Mouse (Mus musculus): ENCODE data around the gene Cacng4. TPM values are rescaled to one million over a fixed set of nuclear protein-coding genes. Genes with fewer than 3 reads are reported as not detected.
A peak's percentile ranks its signal among the peaks of the same experiment; 100 is the strongest.

Cacng4 gene
- polyA plus RNA-seq, 1 experiment from 2014 or later: 0.54 TPM

DNA sequence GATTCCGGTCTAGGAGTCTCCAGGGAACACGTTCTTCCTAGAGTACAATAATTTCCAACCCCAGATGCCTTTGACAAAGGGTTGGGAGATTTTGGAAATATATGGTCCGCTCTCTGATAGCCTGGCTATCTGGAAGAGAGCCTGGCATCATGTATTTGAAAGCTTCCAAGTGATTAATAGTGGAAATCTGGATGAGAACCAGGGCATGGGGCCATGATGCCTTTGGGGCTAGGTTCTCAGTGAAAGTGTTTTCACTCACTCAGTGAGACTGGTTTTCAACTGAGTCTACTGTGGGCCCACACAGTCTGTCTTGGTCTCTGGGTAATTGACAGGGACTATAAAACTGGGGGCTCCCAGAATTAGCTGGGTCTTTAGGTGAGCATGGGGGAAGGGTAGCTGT is 7.6 kb upstream of the Cacng4 start:
- Histone ChIP-seq H3K27me3 (ENCODE audit: control insufficient read depth, insufficient read depth, low read length) (peaks cover 43% of the 10 kb centered on the region), H3K4me3 (ENCODE audit: control insufficient read depth in 1 of 2, insufficient read depth in 1 of 2, low read depth in 1 of 2, low read length in 2 of 2) (no peak overlapping the region), H3K27ac (replicated peaks in 1 of 2; ENCODE audit: control insufficient read depth in 1 of 2, insufficient read depth in 1 of 2, low read depth in 2 of 2, low read length in 2 of 2) (no peak overlapping the region), H3K9me3 (ENCODE audit: control insufficient read depth, low read length) (no peaks in the 10 kb centered on the region), H3K36me3 (ENCODE audit: control insufficient read depth, insufficient read depth, low read length) (no peaks in the 10 kb centered on the region), H3K9ac (ENCODE audit: low read length) (no peak overlapping the region), H3K4me2 (ENCODE audit: low read length) (no peak overlapping the region), H3K4me1 (ENCODE audit: control insufficient read depth in 2 of 2, insufficient read depth in 2 of 2, low read length in 2 of 2) (no peaks in the 10 kb centered on the region)
- 72% methylated on average over 3 of the region's 3 CpGs for WGBS
- ATAC-seq (ENCODE audit: insufficient number of reproducible peaks, insufficient read depth, low FRiP score, low read depth): no peak

DNA sequence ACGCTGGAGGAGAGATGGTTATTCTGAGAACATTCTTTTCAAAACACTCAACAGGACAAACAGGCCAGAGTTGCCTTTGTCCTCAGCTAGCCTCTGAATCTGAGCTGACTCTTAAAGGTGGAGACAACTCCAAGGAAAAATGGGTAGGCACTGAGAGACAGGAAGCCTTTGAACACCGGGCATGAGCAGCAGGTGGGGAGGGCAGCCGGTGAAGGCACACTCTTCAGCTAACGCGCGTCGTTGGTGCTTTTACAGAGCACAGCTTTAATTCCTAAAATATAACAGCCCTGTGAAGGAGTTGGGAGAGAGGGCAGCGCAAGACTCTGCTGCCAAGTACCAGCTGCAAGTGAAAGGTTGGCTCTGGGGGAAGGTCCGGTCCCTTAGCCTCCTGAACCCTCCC is 5.0 kb upstream of the Cacng4 start:
- H3K4me3 ChIP-seq (ENCODE audit: control insufficient read depth in 1 of 2, insufficient read depth in 1 of 2, low read depth in 1 of 2, low read length in 2 of 2): no peak overlapping the region
- no peak for ATAC-seq (ENCODE audit: insufficient number of reproducible peaks, insufficient read depth, low FRiP score, low read depth)
- no peak overlapping the region for H3K9ac ChIP-seq (ENCODE audit: low read length)
- H3K36me3 ChIP-seq (ENCODE audit: control insufficient read depth, insufficient read depth, low read length): no peaks in the 10 kb centered on the region
- 28% methylated on average over 9 of the region's 9 CpGs for WGBS
- H3K9me3 ChIP-seq (ENCODE audit: control insufficient read depth, low read length): no peaks in the 10 kb centered on the region
- H3K27me3 ChIP-seq (ENCODE audit: control insufficient read depth, insufficient read depth, low read length): peaks cover 68% of the 10 kb centered on the region
- H3K4me1 ChIP-seq (ENCODE audit: control insufficient read depth in 2 of 2, insufficient read depth in 2 of 2, low read length in 2 of 2): peaks cover 0 to 8% of the 10 kb centered on the region in 2 experiments; a peak in 1 of 4 replicates
- no peak overlapping the region for H3K4me2 ChIP-seq (ENCODE audit: low read length)
- H3K27ac ChIP-seq (replicated peaks in 1 of 2; ENCODE audit: control insufficient read depth in 1 of 2, insufficient read depth in 1 of 2, low read depth in 2 of 2, low read length in 2 of 2): no peak overlapping the region

GRCm38 (mm10) chr11:107796346-107796745 is 2.0 kb upstream of the Cacng4 start:
- whole genome bisulfite sequencing: 15% methylated on average over 6 of the region's 7 CpGs
- no peaks in the 10 kb centered on the region for H3K36me3 ChIP-seq (ENCODE audit: control insufficient read depth, insufficient read depth, low read length)
- H3K4me1 ChIP-seq (ENCODE audit: control insufficient read depth in 2 of 2, insufficient read depth in 2 of 2, low read length in 2 of 2): peaks cover 0 to 21% of the 10 kb centered on the region in 2 experiments; a peak in 3 of 4 replicates
- no peak overlapping the region for H3K9ac ChIP-seq (ENCODE audit: low read length)
- H3K27ac ChIP-seq (replicated peaks in 1 of 2; ENCODE audit: control insufficient read depth in 1 of 2, insufficient read depth in 1 of 2, low read depth in 2 of 2, low read length in 2 of 2): no peak overlapping the region
- H3K4me3 ChIP-seq (ENCODE audit: control insufficient read depth in 1 of 2, insufficient read depth in 1 of 2, low read depth in 1 of 2, low read length in 2 of 2): no peak overlapping the region
- no peak overlapping the region for H3K4me2 ChIP-seq (ENCODE audit: low read length)
- peaks cover 89% of the 10 kb centered on the region for H3K27me3 ChIP-seq (ENCODE audit: control insufficient read depth, insufficient read depth, low read length)
- no peak for ATAC-seq (ENCODE audit: insufficient number of reproducible peaks, insufficient read depth, low FRiP score, low read depth)
- H3K9me3 ChIP-seq (ENCODE audit: control insufficient read depth, low read length): no peaks in the 10 kb centered on the region

- no peak for ATAC-seq (ENCODE audit: insufficient number of reproducible peaks, insufficient read depth, low FRiP score, low read depth)
- Histone ChIP-seq H3K27me3 (ENCODE audit: control insufficient read depth, insufficient read depth, low read length) (peaks cover 95% of the 10 kb centered on the region), H3K36me3 (ENCODE audit: control insufficient read depth, insufficient read depth, low read length) (no peaks in the 10 kb centered on the region), H3K4me3 (ENCODE audit: control insufficient read depth in 1 of 2, insufficient read depth in 1 of 2, low read depth in 1 of 2, low read length in 2 of 2) (peak overlapping the region in 1 of 2 experiments; percentile 54; a peak in 2 of 4 replicates), H3K9me3 (ENCODE audit: control insufficient read depth, low read length) (no peaks in the 10 kb centered on the region), H3K27ac (replicated peaks in 1 of 2; ENCODE audit: control insufficient read depth in 1 of 2, insufficient read depth in 1 of 2, low read depth in 2 of 2, low read length in 2 of 2) (no peak overlapping the region), H3K4me2 (ENCODE audit: low read length) (peak overlapping the region; percentile 97; the same call in 1 of the 2 replicates), H3K9ac (ENCODE audit: low read length) (no peak overlapping the region), H3K4me1 (ENCODE audit: control insufficient read depth in 2 of 2, insufficient read depth in 2 of 2, low read length in 2 of 2) (peaks cover 0 to 21% of the 10 kb centered on the region in 2 experiments; a peak in 3 of 4 replicates)
- 4% methylated on average over 9 of the region's 9 CpGs for WGBS
Observed at GRCm38 (mm10) chr11:107795384-107796035, 1.2 kb upstream of the Cacng4 start.

DNA sequence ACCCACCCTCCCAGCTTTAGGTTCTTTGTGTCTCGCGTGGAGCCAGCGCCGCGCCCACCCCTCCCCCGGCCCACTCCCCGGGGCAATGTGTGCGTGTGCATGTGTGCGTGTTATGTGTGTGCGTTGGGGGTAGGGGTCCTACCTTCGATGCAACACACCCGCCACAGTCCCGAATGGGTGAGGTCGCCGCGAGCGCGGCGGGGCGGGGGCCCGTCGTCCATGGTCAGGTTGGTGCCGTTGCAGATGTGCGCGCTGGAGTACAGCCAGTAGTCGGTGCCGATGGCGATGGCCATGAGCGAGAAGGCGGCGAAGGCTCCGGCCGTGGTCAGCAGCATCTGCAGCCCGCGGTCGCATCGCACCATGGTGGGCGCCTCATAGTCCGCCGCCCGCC is 259 bp downstream of the Cacng4 start:
- Histone ChIP-seq H3K4me2 (ENCODE audit: low read length) (peak overlapping the region; percentile 97), H3K36me3 (ENCODE audit: control insufficient read depth, insufficient read depth, low read length) (no peaks in the 10 kb centered on the region), H3K27ac (replicated peaks in 1 of 2; ENCODE audit: control insufficient read depth in 1 of 2, insufficient read depth in 1 of 2, low read depth in 2 of 2, low read length in 2 of 2) (no peak overlapping the region), H3K9me3 (ENCODE audit: control insufficient read depth, low read length) (no peaks in the 10 kb centered on the region), H3K9ac (ENCODE audit: low read length) (peak overlapping the region; percentile 53), H3K4me3 (ENCODE audit: control insufficient read depth in 1 of 2, insufficient read depth in 1 of 2, low read depth in 1 of 2, low read length in 2 of 2) (peak overlapping the region; percentile 50 to 54), H3K27me3 (ENCODE audit: control insufficient read depth, insufficient read depth, low read length) (peaks cover 87% of the 10 kb centered on the region), H3K4me1 (ENCODE audit: control insufficient read depth in 2 of 2, insufficient read depth in 2 of 2, low read length in 2 of 2) (peaks cover 0 to 21% of the 10 kb centered on the region in 2 experiments; a peak in 3 of 4 replicates)
- ATAC-seq (ENCODE audit: insufficient number of reproducible peaks, insufficient read depth, low FRiP score, low read depth): no peak
- WGBS: 1% methylated on average over 41 of the region's 41 CpGs

DNA sequence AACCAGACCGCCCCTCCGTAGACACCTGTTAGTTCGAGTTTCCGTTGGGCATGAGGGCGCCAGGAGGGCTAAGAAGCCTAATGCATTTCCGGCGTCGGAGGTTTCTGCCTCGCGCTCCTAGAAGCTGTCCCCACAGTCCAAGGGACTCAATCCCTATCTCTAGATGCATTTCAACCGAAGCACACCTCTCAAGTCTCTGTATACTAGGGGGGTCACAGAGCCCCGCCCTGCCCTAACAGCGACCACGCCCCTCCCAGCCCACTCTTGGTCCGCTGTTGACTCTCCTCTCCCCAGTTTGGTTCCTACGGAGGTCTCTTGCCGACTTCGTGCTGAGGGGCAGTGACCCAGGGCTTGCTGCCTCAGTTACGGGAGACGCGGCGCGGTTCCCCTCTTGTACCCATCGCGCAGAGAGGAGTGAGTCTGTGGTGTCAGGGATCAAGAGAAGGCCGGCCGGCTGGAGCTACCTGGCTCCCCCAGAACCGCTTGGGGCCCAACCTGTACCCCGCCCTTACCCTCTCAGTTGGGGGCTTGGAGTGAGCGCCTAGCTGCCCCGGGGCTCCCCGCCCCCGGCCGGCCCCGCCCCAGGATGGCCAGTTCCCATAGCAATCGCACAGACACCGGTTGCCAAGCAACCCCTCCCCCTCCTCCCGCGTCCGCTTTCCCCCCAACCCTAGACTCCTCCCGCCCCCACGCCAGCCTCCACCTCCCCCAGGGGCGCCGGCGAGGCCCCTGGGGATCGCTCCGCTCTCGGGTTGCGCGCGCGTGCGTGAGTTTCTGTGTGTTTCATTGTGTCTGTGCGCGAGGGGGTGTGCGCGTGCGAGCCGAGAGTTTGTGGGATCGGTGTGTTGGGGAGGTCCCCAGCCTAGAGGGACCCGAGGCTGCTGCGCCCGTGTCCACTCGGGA is 906 bp downstream of the Cacng4 start:
- WGBS: 2% methylated on average over 64 of the region's 64 CpGs
- Histone ChIP-seq H3K9ac (ENCODE audit: low read length) (peak overlapping the region; percentile 53), H3K36me3 (ENCODE audit: control insufficient read depth, insufficient read depth, low read length) (no peaks in the 10 kb centered on the region), H3K4me3 (ENCODE audit: control insufficient read depth in 1 of 2, insufficient read depth in 1 of 2, low read depth in 1 of 2, low read length in 2 of 2) (peak overlapping the region; percentile 50 to 54), H3K4me2 (ENCODE audit: low read length) (peak overlapping the region; percentile 97), H3K27me3 (ENCODE audit: control insufficient read depth, insufficient read depth, low read length) (peaks cover 81% of the 10 kb centered on the region), H3K9me3 (ENCODE audit: control insufficient read depth, low read length) (no peaks in the 10 kb centered on the region), H3K4me1 (ENCODE audit: control insufficient read depth in 2 of 2, insufficient read depth in 2 of 2, low read length in 2 of 2) (peaks cover 0 to 21% of the 10 kb centered on the region in 2 experiments; a peak in 3 of 4 replicates), H3K27ac (replicated peaks in 1 of 2; ENCODE audit: control insufficient read depth in 1 of 2, insufficient read depth in 1 of 2, low read depth in 2 of 2, low read length in 2 of 2) (no peak overlapping the region)
- no peak for ATAC-seq (ENCODE audit: insufficient number of reproducible peaks, insufficient read depth, low FRiP score, low read depth)

DNA sequence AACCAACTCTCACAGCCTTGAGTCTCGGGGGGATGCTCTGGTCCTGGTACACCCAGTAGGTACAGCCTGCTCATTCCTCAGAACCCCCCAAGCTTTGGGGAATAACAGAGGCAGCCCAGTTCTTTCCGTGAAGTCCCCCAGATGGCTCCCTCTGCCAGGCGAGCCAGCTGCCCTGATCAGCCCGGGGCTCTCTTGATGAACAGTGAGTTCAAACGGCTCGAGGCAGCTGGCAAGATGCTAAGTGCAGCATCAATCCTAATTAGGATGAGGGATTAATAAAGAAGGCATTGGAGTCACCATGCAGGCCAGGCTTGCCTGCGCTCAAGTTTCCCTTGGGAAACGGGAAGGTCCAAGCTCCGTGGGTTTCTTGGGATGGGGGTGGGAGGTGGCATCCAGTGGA is 2.2 kb downstream of the Cacng4 start:
- Histone ChIP-seq H3K9me3 (ENCODE audit: control insufficient read depth, low read length) (no peaks in the 10 kb centered on the region), H3K4me1 (ENCODE audit: control insufficient read depth in 2 of 2, insufficient read depth in 2 of 2, low read length in 2 of 2) (peaks cover 0 to 21% of the 10 kb centered on the region in 2 experiments; a peak in 3 of 4 replicates), H3K9ac (ENCODE audit: low read length) (no peak overlapping the region), H3K4me3 (ENCODE audit: control insufficient read depth in 1 of 2, insufficient read depth in 1 of 2, low read depth in 1 of 2, low read length in 2 of 2) (no peak overlapping the region), H3K4me2 (ENCODE audit: low read length) (no peak overlapping the region), H3K36me3 (ENCODE audit: control insufficient read depth, insufficient read depth, low read length) (no peaks in the 10 kb centered on the region), H3K27ac (replicated peaks in 1 of 2; ENCODE audit: control insufficient read depth in 1 of 2, insufficient read depth in 1 of 2, low read depth in 2 of 2, low read length in 2 of 2) (no peak overlapping the region), H3K27me3 (ENCODE audit: control insufficient read depth, insufficient read depth, low read length) (peaks cover 68% of the 10 kb centered on the region)
- WGBS: 45% methylated on average over 9 of the region's 9 CpGs
- ATAC-seq (ENCODE audit: insufficient number of reproducible peaks, insufficient read depth, low FRiP score, low read depth): no peak
